Mouse (Mus musculus) MEL (cell line): ENCODE results near the gene Cops7a. TPM values are rescaled to one million over a fixed set of nuclear protein-coding genes. Genes with fewer than 3 reads are reported as not detected.

Source experiments
- DNase-seq: peaks from one replicate; pipeline ENCODE4 v3.0.0; 2011; ENCODE audit warnings: low read depth, low spot score
- H3K27ac ChIP-seq: 2 replicates; pipeline ENCODE4 v1.5.1; 2012; ENCODE audit warnings: low read depth, mild to moderate bottlenecking, control low read depth, low read length, moderate library complexity; ENCODE audit not compliant: control insufficient read depth
- H3K27me3 ChIP-seq, 2 experiments: fragments of 150-350 bp in 1 of 2; sonication (generic) in 1 of 2; 2 replicates each; pipeline ENCODE4 v1.6.1; 2012; ENCODE audit warnings: low read length in 2 of 2, mild to moderate bottlenecking in 2 of 2, improper control_type of control experiment in 1 of 2, moderate library complexity in 1 of 2; ENCODE audit not compliant: insufficient read depth in 2 of 2, control insufficient read depth in 1 of 2
- H3K36me3 ChIP-seq, 2 experiments: 2 replicates each; pipeline ENCODE4 v1.6.1; 2012 to 2014; ENCODE audit warnings: low read length in 2 of 2, improper control_type of control experiment in 1 of 2, inconsistent platforms in 1 of 2, mild to moderate bottlenecking in 1 of 2; ENCODE audit not compliant: insufficient read depth in 2 of 2, control insufficient read depth in 1 of 2
- H3K4me1 ChIP-seq, 2 experiments: fragments of 150-350 bp in 1 of 2; sonication (generic) in 1 of 2; 2 replicates each; pipeline ENCODE4 v1.6.1; 2012; ENCODE audit warnings: low read length in 2 of 2, improper control_type of control experiment in 1 of 2, mild to moderate bottlenecking in 1 of 2; ENCODE audit not compliant: insufficient read depth in 2 of 2, control insufficient read depth in 1 of 2
- H3K4me3 ChIP-seq, 2 experiments: fragments of 150-350 bp in 1 of 2; sonication (generic) in 1 of 2; 2 replicates each; pipeline ENCODE4 v1.5.1; 2012; ENCODE audit warnings: low read depth in 2 of 2, low read length in 2 of 2, mild to moderate bottlenecking in 2 of 2, moderate library complexity in 2 of 2, control low read depth in 1 of 2, improper control_type of control experiment in 1 of 2; ENCODE audit not compliant: control insufficient read depth in 1 of 2, insufficient read depth in 1 of 2
- H3K79me2 ChIP-seq: 2 replicates; pipeline ENCODE4 v1.6.1; 2012; ENCODE audit warnings: mild to moderate bottlenecking, low read length, moderate library complexity; ENCODE audit not compliant: control insufficient read depth, poor library complexity, insufficient read depth
- H3K9ac ChIP-seq: 2 replicates; pipeline ENCODE4 v1.6.1; 2012; ENCODE audit warnings: low read depth, mild to moderate bottlenecking, control low read depth, low read length, moderate library complexity; ENCODE audit not compliant: control insufficient read depth, poor library complexity, severe bottlenecking
- H3K9me3 ChIP-seq: fragments of 150-350 bp; sonication (generic); replicated peaks from 2 replicates; pipeline ENCODE4 v1.6.1; 2012; ENCODE audit warnings: mild to moderate bottlenecking, low read length, improper control_type of control experiment, moderate library complexity; ENCODE audit not compliant: insufficient read depth
- BHLHE40 ChIP-seq: IDR thresholded peaks from 2 replicates; pipeline ENCODE4 v1.6.1; 2012; ENCODE audit warnings: low read depth, mild to moderate bottlenecking, inconsistent platforms, low read length, improper control_type of control experiment, borderline replicate concordance
- CTCF ChIP-seq, 3 experiments: IDR thresholded peaks in 2 of 3; conservative IDR thresholded peaks in 1 of 3; 2 replicates each; pipeline ENCODE4 v1.5.1; 2011 to 2012; ENCODE audit warnings: low read length in 3 of 3, low read depth in 2 of 3, mild to moderate bottlenecking in 2 of 3, improper control_type of control experiment in 1 of 3, inconsistent platforms in 1 of 3, mixed read lengths in 1 of 3, moderate library complexity in 1 of 3; ENCODE audit not compliant: control insufficient read depth in 1 of 3, insufficient read depth in 1 of 3, poor library complexity in 1 of 3, severe bottlenecking in 1 of 3
- E2F4 ChIP-seq: IDR thresholded peaks from 2 replicates; pipeline ENCODE4 v1.6.1; 2011; ENCODE audit warnings: low read depth, low read length, improper control_type of control experiment, borderline replicate concordance
- ELF1 ChIP-seq: IDR thresholded peaks from 2 replicates; pipeline ENCODE4 v1.6.1; 2014; ENCODE audit warnings: low read depth, mild to moderate bottlenecking, inconsistent platforms, low read length, improper control_type of control experiment, moderate library complexity
- EP300 ChIP-seq, 2 experiments: IDR thresholded peaks; 2 replicates each; pipeline ENCODE4 v1.6.1; 2011; ENCODE audit warnings: improper control_type of control experiment in 2 of 2, low read length in 2 of 2, low read depth in 1 of 2, mild to moderate bottlenecking in 1 of 2
- ETS1 ChIP-seq: IDR thresholded peaks from 2 replicates; pipeline ENCODE4 v1.6.1; 2012; ENCODE audit warnings: low read depth, mild to moderate bottlenecking, inconsistent platforms, low read length, improper control_type of control experiment, moderate library complexity
- GABPA ChIP-seq: IDR thresholded peaks from 2 replicates; pipeline ENCODE4 v1.6.1; 2012; ENCODE audit warnings: low read depth, mild to moderate bottlenecking, inconsistent platforms, low read length, improper control_type of control experiment, moderate library complexity
- GATA1 ChIP-seq: IDR thresholded peaks from 2 replicates; pipeline ENCODE4 v1.6.1; 2011; ENCODE audit warnings: low read depth, low read length, improper control_type of control experiment
- HCFC1 ChIP-seq: IDR thresholded peaks from 2 replicates; pipeline ENCODE4 v1.6.1; 2012; ENCODE audit warnings: low read depth, mild to moderate bottlenecking, inconsistent platforms, low read length, improper control_type of control experiment, moderate library complexity
- JUND ChIP-seq: IDR thresholded peaks from 2 replicates; pipeline ENCODE4 v1.6.1; 2011; ENCODE audit warnings: low read depth, mild to moderate bottlenecking, improper control_type of control experiment, low read length
- KAT2A ChIP-seq: conservative IDR thresholded peaks from 2 replicates; pipeline ENCODE4 v1.6.1; 2012; ENCODE audit warnings: low read depth, low read length, improper control_type of control experiment, inconsistent platforms
- MAX ChIP-seq: IDR thresholded peaks from 2 replicates; pipeline ENCODE4 v1.6.1; 2011; ENCODE audit warnings: low read length, improper control_type of control experiment
- MAZ ChIP-seq: IDR thresholded peaks from 2 replicates; pipeline ENCODE4 v1.6.1; 2012; ENCODE audit warnings: low read depth, mild to moderate bottlenecking, inconsistent platforms, low read length, improper control_type of control experiment
- MXI1 ChIP-seq: IDR thresholded peaks from 2 replicates; pipeline ENCODE4 v1.6.1; 2011; ENCODE audit warnings: mild to moderate bottlenecking, low read depth, low read length, improper control_type of control experiment
- MYB ChIP-seq: IDR thresholded peaks from 2 replicates; pipeline ENCODE4 v1.6.1; 2011; ENCODE audit warnings: mild to moderate bottlenecking, low read depth, low read length, improper control_type of control experiment
- NRF1 ChIP-seq: IDR thresholded peaks from 2 replicates; pipeline ENCODE4 v1.6.1; 2014; ENCODE audit warnings: low read depth, mild to moderate bottlenecking, inconsistent platforms, low read length, improper control_type of control experiment, moderate library complexity; ENCODE audit not compliant: poor library complexity, insufficient read depth, severe bottlenecking
- POLR2A ChIP-seq, 2 experiments: IDR thresholded peaks; 2 replicates each; pipeline ENCODE4 v1.6.1; 2011 to 2012; ENCODE audit warnings: low read length in 2 of 2, mild to moderate bottlenecking in 2 of 2, control low read depth in 1 of 2, improper control_type of control experiment in 1 of 2, low read depth in 1 of 2, moderate library complexity in 1 of 2; ENCODE audit not compliant: control insufficient read depth in 1 of 2, insufficient read depth in 1 of 2, poor library complexity in 1 of 2
- RAD21 ChIP-seq: IDR thresholded peaks from 2 replicates; pipeline ENCODE4 v1.6.1; 2011; ENCODE audit warnings: mild to moderate bottlenecking, low read depth, low read length, improper control_type of control experiment
- SIN3A ChIP-seq: IDR thresholded peaks from 2 replicates; pipeline ENCODE4 v1.6.1; 2012; ENCODE audit warnings: low read length, improper control_type of control experiment, inconsistent platforms
- TBP ChIP-seq: IDR thresholded peaks from 2 replicates; pipeline ENCODE4 v1.8.0; 2011; ENCODE audit warnings: low read depth, low read length, improper control_type of control experiment
- TCF12 ChIP-seq: IDR thresholded peaks from 2 replicates; pipeline ENCODE4 v1.6.1; 2014; ENCODE audit warnings: low read depth, mild to moderate bottlenecking, inconsistent platforms, low read length, improper control_type of control experiment, moderate library complexity
- UBTF ChIP-seq: IDR thresholded peaks from 2 replicates; pipeline ENCODE4 v1.6.1; 2012; ENCODE audit warnings: low read depth, mild to moderate bottlenecking, inconsistent platforms, low read length, improper control_type of control experiment, moderate library complexity, borderline replicate concordance; ENCODE audit not compliant: insufficient read depth
- USF1 ChIP-seq: IDR thresholded peaks from 2 replicates; pipeline ENCODE4 v1.6.1; 2014; ENCODE audit warnings: low read depth, mild to moderate bottlenecking, inconsistent platforms, low read length, improper control_type of control experiment, moderate library complexity
- ZC3H11A ChIP-seq: IDR thresholded peaks from 2 replicates; pipeline ENCODE4 v1.6.1; 2012; ENCODE audit warnings: low read depth, mild to moderate bottlenecking, inconsistent platforms, low read length, improper control_type of control experiment
- ZNF384 ChIP-seq: IDR thresholded peaks from 2 replicates; pipeline ENCODE4 v1.6.1; 2012; ENCODE audit warnings: low read depth, mild to moderate bottlenecking, inconsistent platforms, low read length, improper control_type of control experiment
- polyA plus RNA-seq, 2 experiments: library from polyadenylated mRNA; stranded (reverse) in 1 of 2; unstranded in 1 of 2; fragments of >175 nt in 1 of 2; fragments of >200 nt in 1 of 2; gene quantifications; 2 replicates each; pipeline versions ENCODE4 v1.2.1 to v1.2.4; 2012; ENCODE audit warnings: low replicate concordance in 2 of 2, low read depth in 1 of 2; ENCODE audit not compliant: insufficient read length in 2 of 2, insufficient read depth in 1 of 2, missing spikeins in 1 of 2
- total RNA-seq: library from RNA; depleted of rRNA; stranded (reverse); fragments of 300-350 nt; gene quantifications from 2 replicates; pipeline ENCODE4 v1.2.3, GENCODE M21; 2012

Gene Cops7a
- total and polyA plus RNA-seq, 3 experiments: 85.0 to 150 TPM; not detected in 1

GRCm38 (mm10) chr6:124921539-124921938 is 43.8 kb downstream of the Cops7a start (continued):
- peak; percentile 57; the same call in 1 of the 2 replicates for TF ChIP-seq ELF1

DNA sequence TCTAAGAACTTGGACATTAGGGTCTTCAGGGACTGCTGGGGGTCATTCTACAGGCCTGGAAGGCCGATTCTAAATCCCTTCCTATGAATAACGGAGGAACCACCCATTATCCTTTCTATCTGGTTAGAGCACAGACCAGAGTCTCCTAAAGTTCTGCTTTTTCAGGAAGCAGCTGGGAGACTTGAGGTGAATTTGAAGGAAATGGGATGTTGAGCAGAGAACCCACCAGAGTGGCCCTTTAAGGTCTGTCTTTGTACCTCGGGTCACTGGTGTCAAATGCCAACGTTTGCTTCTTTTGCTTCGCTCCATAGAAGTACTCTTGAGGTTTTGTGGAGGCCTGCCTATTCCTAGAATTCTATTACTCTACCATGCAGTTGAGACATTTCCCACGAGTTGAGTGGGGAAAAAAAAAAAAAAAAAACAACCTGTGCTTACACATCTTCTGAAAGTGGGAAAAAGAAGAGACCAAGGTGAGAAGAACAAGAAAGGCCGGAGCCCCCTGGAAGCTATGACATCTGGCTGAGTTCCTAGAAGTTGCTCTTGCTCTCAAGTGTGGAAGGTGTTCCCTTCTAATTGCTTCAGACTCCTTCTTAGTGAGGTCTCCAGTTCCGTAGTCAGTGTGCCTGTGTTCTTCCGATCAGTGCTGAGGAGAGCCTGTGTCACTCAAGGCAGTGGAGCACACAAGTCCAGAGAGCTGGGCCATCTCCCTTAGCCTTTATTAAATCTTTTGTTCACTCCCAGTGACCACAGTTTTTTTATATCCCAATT is 44.8 kb downstream of the Cops7a start:
- TF ChIP-seq ETS1: no peak
- 0 out of 2 replicates have a peak, but pooled peaks have one; percentile 8 for TF ChIP-seq ZNF384
- no peak for TF ChIP-seq CTCF (IDR thresholded peaks at IDR 0.05 in 2 of 3, conservative IDR thresholded peaks at IDR 0.05 in 1 of 3; ENCODE audit: control insufficient read depth in 1 of 3, insufficient read depth in 1 of 3, low read depth in 2 of 3, low read length in 3 of 3, poor library complexity in 1 of 3, severe bottlenecking in 1 of 3)
- no peak for TF ChIP-seq SIN3A
- TF ChIP-seq NRF1: no peak
- TF ChIP-seq MAX: no peak
- no peak for TF ChIP-seq MAZ
- Histone ChIP-seq H3K79me2 (peaks cover 6% of the 10 kb centered on the region; the same call in 1 of the 2 replicates), H3K4me3 (no peak overlapping the region), H3K9me3 (no peaks in the 10 kb centered on the region), H3K27me3 (no peaks in the 10 kb centered on the region), H3K27ac (no peak overlapping the region), H3K36me3 (peaks cover 0 to 33% of the 10 kb centered on the region in 2 experiments; a peak in 2 of 4 replicates), H3K4me1 (peaks cover 24 to 45% of the 10 kb centered on the region in 2 experiments), H3K9ac (no peak overlapping the region)
- DNase-seq: peak; percentile 33

DNA sequence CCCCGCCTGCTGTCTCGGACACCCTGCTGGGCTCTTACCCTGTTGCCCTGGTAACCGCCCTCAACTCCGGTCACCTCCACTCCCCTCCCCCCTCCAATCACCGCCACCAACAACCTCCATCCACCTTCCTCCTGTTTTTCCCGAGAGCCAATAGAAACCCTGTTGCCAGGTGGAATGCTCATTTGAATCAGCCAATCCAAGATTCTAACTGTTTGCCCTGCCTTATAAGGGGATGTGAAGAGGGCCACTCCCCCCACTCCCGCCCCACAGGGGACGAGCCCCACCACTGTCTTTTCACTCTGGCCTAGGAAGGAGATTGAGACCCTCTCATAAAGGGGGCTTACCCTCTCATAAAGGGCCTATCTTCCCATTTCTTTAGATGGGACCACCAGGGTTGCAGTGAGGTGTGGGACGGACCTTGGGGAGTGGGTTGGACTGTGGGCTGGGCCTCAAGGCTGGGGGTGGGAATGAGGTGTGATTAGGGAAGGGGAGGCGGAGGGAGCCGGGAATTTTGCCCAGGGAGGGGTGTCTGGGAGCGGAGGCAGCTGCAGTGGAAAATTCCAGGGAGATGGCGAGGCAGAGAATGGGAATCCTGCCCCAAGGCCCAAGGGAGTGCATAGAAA is 45.5 kb downstream of the Cops7a start, which contains the start of gene Ptms:
TSS of gene Ptms (minus strand) at position 409 of the 623 bp plus-strand sequence.
- Histone ChIP-seq H3K9ac (peak within 1 kb of the TSS; percentile 34), H3K27me3 (no peaks in the 10 kb centered on the region), H3K27ac (no peak within 1 kb of the TSS), H3K9me3 (no peaks in the 10 kb centered on the region), H3K4me1 (peaks cover 24 to 45% of the 10 kb centered on the region in 2 experiments), H3K79me2 (peaks cover 6% of the 10 kb centered on the region; the same call in 1 of the 2 replicates), H3K4me3 (peak within 1 kb of the TSS; percentile 19 to 39; a peak in 3 of 4 replicates), H3K36me3 (peaks cover 0 to 33% of the 10 kb centered on the region in 2 experiments; a peak in 2 of 4 replicates)
- DNase-seq: peak; percentile 89
- TF ChIP-seq MXI1: peak; percentile 55; the same call in 1 of the 2 replicates
- no peak for TF ChIP-seq TCF12
- peak; percentile 45; the same call in 1 of the 2 replicates for TF ChIP-seq HCFC1
- no peak for TF ChIP-seq JUND
- no peak for TF ChIP-seq EP300 (IDR thresholded peaks at IDR 0.05; ENCODE audit: low read depth in 1 of 2, low read length in 2 of 2)
- no peak for TF ChIP-seq GATA1
- no peak for TF ChIP-seq CTCF (IDR thresholded peaks at IDR 0.05 in 2 of 3, conservative IDR thresholded peaks at IDR 0.05 in 1 of 3; ENCODE audit: control insufficient read depth in 1 of 3, insufficient read depth in 1 of 3, low read depth in 2 of 3, low read length in 3 of 3, poor library complexity in 1 of 3, severe bottlenecking in 1 of 3)
- TF ChIP-seq NRF1: no peak
- TF ChIP-seq GABPA: no peak
- no peak for TF ChIP-seq MAX
- no peak for TF ChIP-seq RAD21
- no peak for TF ChIP-seq E2F4
- TF ChIP-seq MAZ: peak; percentile 65; the same call in 1 of the 2 replicates
- TF ChIP-seq USF1: 0 out of 2 replicates have a peak, but pooled peaks have one; percentile 19
- no peak for TF ChIP-seq MYB
- no peak for TF ChIP-seq BHLHE40
- peak; percentile 20; the same call in 1 of the 2 replicates for TF ChIP-seq ELF1
- no peak for TF ChIP-seq TBP
- no peak for TF ChIP-seq KAT2A
- no peak for TF ChIP-seq UBTF
- no peak for TF ChIP-seq ZC3H11A
- TF ChIP-seq POLR2A (IDR thresholded peaks at IDR 0.05; ENCODE audit: control insufficient read depth in 1 of 2, insufficient read depth in 1 of 2, low read depth in 1 of 2, low read length in 2 of 2, poor library complexity in 1 of 2): no peak
